Mouse (Mus musculus): ENCODE measurements around the gene Olfr1196.
"Not testable (repeated sequence)": the region's sequence is repeated elsewhere in the genome, so short reads cannot be mapped to it uniquely, and the experiment has no call there.

Gene Olfr1196

GRCm38 (mm10) chr2:88704497-88704896 is at the start of gene Olfr1196:
TSS of gene Olfr1196 (minus strand) at chr2:88704597.
- DNase-seq (ENCODE audit: extremely low spot score): no peak

- no peak for DNase-seq (ENCODE audit: extremely low spot score)
Observed at GRCm38 (mm10) chr2:88751270-88751669, 46.9 kb upstream of the Olfr1196 start, which contains the start of gene Olfr1198. TSS of gene Olfr1198 (minus strand) at chr2:88751370.

- DNase-seq (ENCODE audit: extremely low spot score): no peak
Observed at GRCm38 (mm10) chr2:88743379-88743778, 39.0 kb upstream of the Olfr1196 start.

DNA sequence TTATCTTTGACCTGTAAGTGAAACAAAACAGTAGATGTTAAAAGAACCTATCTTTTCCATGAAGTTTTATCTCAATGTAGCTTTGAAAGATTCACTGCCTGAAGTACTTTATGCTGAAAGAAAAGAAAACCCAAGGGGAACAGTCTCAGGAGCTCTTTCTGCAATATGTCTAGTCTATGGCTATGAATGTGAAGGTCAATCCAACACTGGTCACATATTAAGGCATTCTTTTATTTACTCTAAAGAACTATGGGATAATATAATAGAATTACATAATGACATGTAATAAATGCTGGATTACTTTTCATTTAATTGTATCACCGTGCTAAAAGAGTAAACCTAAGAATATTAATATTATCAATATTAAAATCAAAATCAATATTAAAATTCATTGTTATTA is 27.9 kb upstream of the Olfr1196 start, which contains the start of gene Olfr1197:
Gene Olfr1197, minus strand, starts transcription at position 101 of the 400 bp plus-strand sequence.
- DNase-seq (ENCODE audit: extremely low spot score): no peak

- no peak for DNase-seq (ENCODE audit: extremely low spot score)
Observed at GRCm38 (mm10) chr2:88689087-88689486, 15.3 kb downstream of the Olfr1196 start, which contains the start of gene Olfr1195. TSS of gene Olfr1195 (minus strand) at chr2:88689187.

- not testable (repeated sequence) for DNase-seq (ENCODE audit: extremely low spot score)
Observed at GRCm38 (mm10) chr2:88675328-88675727, 29.1 kb downstream of the Olfr1196 start, which contains the start of gene Olfr1193. TSS of gene Olfr1193 (plus strand) at chr2:88675628.

GRCm38 (mm10) chr2:88648209-88648608 is 56.2 kb downstream of the Olfr1196 start, which contains the start of gene Olfr1192-ps1:
TSS of gene Olfr1192-ps1 (plus strand) at chr2:88648509.
- DNase-seq (ENCODE audit: extremely low spot score): no peak
